Mouse (Mus musculus) frontal cortex, postnatal 14 days (tissue): Measurements from ENCODE around the gene Tmem163.

Experiments
- DNase-seq, 2 experiments: peaks; one replicate each; pipeline ENCODE4 v3.0.0; 2022; ENCODE audit warnings: low spot score in 2 of 2

Gene Tmem163

GRCm38 (mm10) chr1:127437091-127437490, 242.3 kb downstream of the Tmem163 start:
- no peak for DNase-seq
